Mouse (Mus musculus): ENCODE data around the gene Xlr5a.
"Not testable (repeated sequence)": the region's sequence is repeated elsewhere in the genome, so short reads cannot be mapped to it uniquely, and the experiment has no call there.

DNA sequence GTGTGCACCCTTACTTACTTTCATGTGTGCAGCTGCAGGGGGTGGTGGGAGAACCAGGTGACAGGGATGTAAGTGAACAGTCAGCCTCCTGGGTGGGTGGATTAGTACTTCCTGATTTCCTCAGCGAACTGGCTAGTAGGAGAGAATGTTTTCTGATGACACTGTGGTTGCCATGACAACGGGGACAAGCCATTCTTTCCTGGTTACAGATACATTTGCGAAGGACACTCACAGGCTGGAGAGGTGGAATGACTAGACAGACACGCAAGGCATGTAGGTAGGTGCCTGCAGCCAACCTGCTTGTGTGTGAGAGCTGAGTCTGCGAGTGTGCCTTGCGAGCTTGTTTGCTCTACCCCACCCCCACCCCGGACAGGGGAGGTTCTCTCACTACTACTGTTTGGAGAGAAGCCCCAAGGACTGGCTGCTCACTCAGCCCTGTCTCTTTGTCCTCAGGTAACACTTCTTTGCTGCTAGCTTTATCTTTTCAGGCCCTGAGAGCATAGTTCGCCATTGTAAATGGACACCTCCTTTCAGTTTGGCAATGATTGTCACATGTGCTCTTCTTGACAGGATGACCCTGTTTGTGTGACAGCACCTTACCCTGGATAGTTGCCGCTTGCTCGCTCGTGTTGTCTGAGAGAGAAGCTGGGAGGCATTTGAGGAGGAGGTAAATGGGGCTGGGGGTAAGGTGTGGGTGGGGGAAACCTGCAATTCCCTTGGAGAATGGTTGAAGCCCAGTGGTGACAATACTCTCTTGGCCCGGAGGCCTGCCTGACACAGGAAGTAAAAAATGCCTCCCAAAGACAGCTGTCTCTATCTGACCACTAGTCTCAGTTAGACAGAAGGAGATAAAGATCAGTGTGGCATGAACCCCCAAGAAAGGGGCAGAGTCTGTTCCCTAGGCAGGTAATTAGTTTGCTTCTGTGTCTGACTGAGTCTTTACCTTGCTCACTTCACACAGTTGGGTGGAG lies 169.6 kb downstream of the Xlr5a start:
- not testable (repeated sequence) for TF ChIP-seq EP300, CTCF (IDR thresholded peaks at IDR 0.05; ENCODE audit: low read depth)
